ENCODE assay signal across 8 mouse cellular contexts in the genomic region with DNA sequence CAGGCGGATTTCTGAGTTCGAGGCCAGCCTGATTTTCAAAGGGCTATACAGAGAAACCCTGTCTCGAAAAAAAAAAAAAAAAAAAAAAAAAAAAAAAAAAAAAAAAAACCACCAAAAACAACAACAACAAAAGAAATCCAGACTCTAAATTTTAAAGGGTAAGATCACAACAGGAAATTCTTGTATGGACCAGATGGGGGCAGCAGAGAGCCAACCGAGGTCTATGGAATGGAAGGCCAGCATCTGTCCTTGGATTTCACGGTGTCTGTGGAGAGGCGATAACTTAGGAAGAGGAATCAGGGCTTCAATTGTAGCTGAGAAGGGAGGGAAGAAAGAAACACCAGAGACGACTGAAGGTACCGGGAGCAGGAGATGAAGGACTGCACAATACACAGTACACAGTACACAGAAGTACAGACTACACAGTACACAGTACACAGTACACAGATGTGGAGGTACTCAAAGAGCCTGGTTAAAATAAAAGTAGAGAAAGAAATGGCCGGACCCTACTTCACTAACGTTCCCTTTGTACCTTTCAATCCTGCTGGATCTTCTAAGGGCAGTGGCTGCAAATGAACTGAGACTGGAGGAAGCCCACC. TPM values are rescaled to one million over a fixed set of nuclear protein-coding genes. Genes with fewer than 3 reads are reported as not detected.
DNase-seq lines count a peak whose midpoint lies in the region; ATAC-seq and TF ChIP-seq lines count a peak whose summit lies in the region.

No protein-coding gene starts in this region.

- peak; percentile 69 for TF ChIP-seq RAD21 in CH12.LX (IDR thresholded peaks at IDR 0.05; ENCODE audit: low read depth, low read length)

- peak; percentile 58 to 78 for DNase-seq in heart, postnatal 10 days
- DNase-seq in heart, embryonic 10.5 days (ENCODE audit: low spot score), result no peak
- peak; percentile 45 for DNase-seq in CH12.LX (ENCODE audit: extremely low read depth)
- DNase-seq in brain, embryonic 14.5 days (ENCODE audit: low read depth), result peak; percentile 70
- DNase-seq in forebrain, postnatal 0 days, result peak; percentile 53
- peak; percentile 63 for DNase-seq in layer of hippocampus, adult 11-12 months (ENCODE audit: low spot score)
- DNase-seq in lung, postnatal 36 days, result peak; percentile 64
- peak; percentile 55 for DNase-seq in stomach, postnatal 0 days (ENCODE audit: low spot score)

- no peaks in the 10 kb centered on the region for H3K9me3 ChIP-seq in heart, embryonic 10.5 days
- H3K9me3 ChIP-seq in CH12.LX (replicated peaks; ENCODE audit: low read length), result peaks cover 21% of the 10 kb centered on the region
- H3K9me3 ChIP-seq in forebrain, postnatal 0 days (ENCODE audit: low read length), result no peaks in the 10 kb centered on the region
- H3K9me3 ChIP-seq in stomach, postnatal 0 days (ENCODE audit: control insufficient read depth, low read length), result no peaks in the 10 kb centered on the region

- H3K27ac ChIP-seq in heart, embryonic 10.5 days, result no peak overlapping the region
- H3K27ac ChIP-seq in CH12.LX (ENCODE audit: insufficient read depth, low read depth), result no peak overlapping the region
- no peak overlapping the region for H3K27ac ChIP-seq in forebrain, postnatal 0 days (ENCODE audit: low read depth, low read length)
- no peak overlapping the region for H3K27ac ChIP-seq in stomach, postnatal 0 days (replicated peaks)

- WGBS in heart, embryonic 10.5 days, result 62% methylated on average over 10 of the region's 10 CpGs
- 69% methylated on average over 10 of the region's 10 CpGs for WGBS in forebrain, postnatal 0 days
- 66% methylated on average over 10 of the region's 10 CpGs for WGBS in stomach, postnatal 0 days

- no peaks in the 10 kb centered on the region for H3K4me1 ChIP-seq in heart, embryonic 10.5 days
- peaks cover 0 to 9% of the 10 kb centered on the region in 2 experiments; a peak in 2 of 4 replicates for H3K4me1 ChIP-seq in CH12.LX (ENCODE audit: control insufficient read depth in 1 of 2, insufficient read depth in 2 of 2)
- H3K4me1 ChIP-seq in forebrain, postnatal 0 days (ENCODE audit: insufficient read depth), result no peaks in the 10 kb centered on the region
- H3K4me1 ChIP-seq in stomach, postnatal 0 days (replicated peaks; ENCODE audit: control insufficient read depth, insufficient read depth), result no peaks in the 10 kb centered on the region

- dilution Hi-C loops in CH12.LX (cut with MboI; ENCODE audit: extremely low pct_ligation_motif_present, extremely low pct_unique_long_range_greater_than_20kb, low sequenced_read_pairs), result no loop called here

- TF ChIP-seq POLR2A in CH12.LX (IDR thresholded peaks at IDR 0.05; ENCODE audit: low read depth, low read length), result no peak
- no peak for TF ChIP-seq POLR2A in brain, embryonic 14.5 days (IDR thresholded peaks at IDR 0.05; ENCODE audit: borderline replicate concordance, extremely low read depth, insufficient read depth, insufficient read length, poor library complexity, severe bottlenecking)

- no peaks in the 10 kb centered on the region for H3K36me3 ChIP-seq in heart, embryonic 10.5 days
- no peaks in the 10 kb centered on the region for H3K36me3 ChIP-seq in CH12.LX (replicated peaks in 1 of 2; ENCODE audit: control insufficient read depth in 1 of 2, insufficient read depth in 1 of 2, low read length in 1 of 2)
- no peaks in the 10 kb centered on the region for H3K36me3 ChIP-seq in forebrain, postnatal 0 days (ENCODE audit: insufficient read depth)
- H3K36me3 ChIP-seq in stomach, postnatal 0 days (ENCODE audit: control insufficient read depth, insufficient read depth, low read length), result no peaks in the 10 kb centered on the region

- ATAC-seq in forebrain, postnatal 0 days, result peak; percentile 32; the same call in 1 of the 2 replicates
- ATAC-seq in stomach, postnatal 0 days (ENCODE audit: low FRiP score, low TSS enrichment), result no peak

- in situ Hi-C loops in CH12.LX (cut with MboI; ENCODE audit: low pct_ligation_motif_present, low pct_unique_long_range_greater_than_20kb, low sequenced_read_pairs), result no loop called here

- TF ChIP-seq CTCF in CH12.LX (conservative IDR thresholded peaks at IDR 0.05 in 1 of 2, IDR thresholded peaks at IDR 0.05 in 1 of 2; ENCODE audit: low read depth in 2 of 2, low read length in 2 of 2), result peak in 1 of 2 experiments; percentile 73; a peak in 3 of 4 replicates
- peak; percentile 62; the same call in 1 of the 2 replicates for TF ChIP-seq CTCF in brain, embryonic 14.5 days (IDR thresholded peaks at IDR 0.05; ENCODE audit: borderline replicate concordance, extremely low read depth, insufficient read depth, insufficient read length)
- peak; percentile 61 for TF ChIP-seq CTCF in forebrain, postnatal 0 days (IDR thresholded peaks at IDR 0.05; ENCODE audit: low read depth)
- peak; percentile 82 for TF ChIP-seq CTCF in stomach, postnatal 0 days (IDR thresholded peaks at IDR 0.05; ENCODE audit: low read depth)

- intact Hi-C loops in heart, postnatal 10 days (cut with DNase I), result loop anchor here (2.0 kb wide), 1 partner anchor 562 kb away; no protein-coding TSS in a partner anchor

- H3K79me2 ChIP-seq in CH12.LX (replicated peaks; ENCODE audit: control insufficient read depth, extremely low read depth, insufficient read depth, poor library complexity, severe bottlenecking), result no peaks in the 10 kb centered on the region

- no peak overlapping the region for H3K9ac ChIP-seq in CH12.LX (ENCODE audit: insufficient read depth, low read depth)
- no peak overlapping the region for H3K9ac ChIP-seq in forebrain, postnatal 0 days
- H3K9ac ChIP-seq in stomach, postnatal 0 days (ENCODE audit: low read length), result no peak overlapping the region

- TF ChIP-seq EP300 in CH12.LX (IDR thresholded peaks at IDR 0.05; ENCODE audit: low read length), result no peak
- no peak for TF ChIP-seq EP300 in stomach, postnatal 0 days (optimal IDR thresholded peaks at IDR 0.05)

- H3K4me3 ChIP-seq in heart, embryonic 10.5 days, result no peak overlapping the region
- H3K4me3 ChIP-seq in CH12.LX (replicated peaks in 1 of 3; ENCODE audit: low read depth in 2 of 3, low read length in 2 of 3, poor library complexity in 1 of 3), result no peak overlapping the region
- no peak overlapping the region for H3K4me3 ChIP-seq in forebrain, postnatal 0 days (ENCODE audit: low read depth, low read length)
- H3K4me3 ChIP-seq in stomach, postnatal 0 days (ENCODE audit: low read depth, low read length), result no peak overlapping the region

- H3K4me2 ChIP-seq in CH12.LX (ENCODE audit: insufficient read depth, low read depth, poor library complexity, severe bottlenecking), result no peak overlapping the region
- no peak overlapping the region for H3K4me2 ChIP-seq in forebrain, postnatal 0 days (ENCODE audit: low read depth)
- no peak overlapping the region for H3K4me2 ChIP-seq in stomach, postnatal 0 days (replicated peaks; ENCODE audit: low read depth)

- no peaks in the 10 kb centered on the region for H3K27me3 ChIP-seq in heart, embryonic 10.5 days (ENCODE audit: insufficient read depth, poor library complexity, severe bottlenecking)
- no peaks in the 10 kb centered on the region for H3K27me3 ChIP-seq in CH12.LX (replicated peaks)
- no peaks in the 10 kb centered on the region for H3K27me3 ChIP-seq in forebrain, postnatal 0 days (ENCODE audit: insufficient read depth, low read length)
- H3K27me3 ChIP-seq in stomach, postnatal 0 days (ENCODE audit: control insufficient read depth, insufficient read depth, low read length), result no peaks in the 10 kb centered on the region

TF ChIP-seq in CH12.LX, 34 proteins besides CTCF, POLR2A, EP300 and RAD21:
- TF ChIP-seq ZNF384 (IDR thresholded peaks at IDR 0.05; ENCODE audit: low read depth, low read length), result peak; percentile 64
- no peak for TF ChIP-seq TBP (conservative IDR thresholded peaks at IDR 0.05; ENCODE audit: low read depth, low read length)
- TF ChIP-seq UBTF (IDR thresholded peaks at IDR 0.05; ENCODE audit: low read depth, low read length), result no peak
- TF ChIP-seq RCOR1 (conservative IDR thresholded peaks at IDR 0.05; ENCODE audit: low read depth, low read length), result no peak
- peak; percentile 71 for TF ChIP-seq SMC3 (IDR thresholded peaks at IDR 0.05; ENCODE audit: low read depth, low read length)

RNA-seq across cellular contexts. Expression of gene Esr1, which starts 13.1 kb away (rescaled TPM):
- total RNA-seq in heart, postnatal 10 days (2021), result 1 to 10 TPM in 1 of 2 experiments, under 1 TPM in 1; 0.97 to 1.3 TPM
- 0.64 and 0.68 TPM in 2 replicates for polyA plus RNA-seq in heart, embryonic 10.5 days (2016; fragmentation: Nextera tagmentation; extraction: Ambion mirVana)
- total RNA-seq in CH12.LX (2012; rRNA removed) (0.08 and 0.64 TPM in 2 replicates), CH12.LX (2014; rRNA removed) (0.61 and 0.63 TPM in 2 replicates)
- polyA plus RNA-seq in CH12.LX (2012; ENCODE audit: insufficient read length, low read depth), result 0.82 and 1.0 TPM in 2 replicates
- polyA plus RNA-seq in brain, embryonic 14.5 days (2012; rRNA removed), result 0.09 and 0.19 TPM in 2 replicates
- total RNA-seq in forebrain, postnatal 0 days (2014; rRNA removed), result 1.3 and 1.8 TPM in 2 replicates
- polyA plus RNA-seq in forebrain, postnatal 0 days (2015; fragmentation: Nextera tagmentation; extraction: Ambion mirVana), result 0.84 and 1.2 TPM in 2 replicates
- 0.45 and 0.57 TPM in 2 replicates for polyA plus RNA-seq in stomach, postnatal 0 days (2015; fragmentation: Nextera tagmentation; extraction: Ambion mirVana)
